7 mouse cellular contexts compared by ENCODE assay signal in genomic region chrX:169976340-169976739, GRCm38 (mm10). TPM values are rescaled to one million over a fixed set of nuclear protein-coding genes. Genes with fewer than 3 reads are reported as not detected.
DNase-seq lines count a peak whose midpoint lies in the region; TF ChIP-seq lines count a peak whose summit lies in the region.
"Not testable (repeated sequence)": the region's sequence is repeated elsewhere in the genome, so short reads cannot be mapped to it uniquely, and the experiment has no call there.

No protein-coding gene starts in this region.

- not testable (repeated sequence) for H3K4me3 ChIP-seq in thymus, adult 2 months (ENCODE audit: control insufficient read depth, insufficient read depth, low read length)

- peak; percentile 0 for DNase-seq in adrenal gland, adult 8-10 months
- DNase-seq in c-Kit-positive CD71-negative TER-119-negative erythroid progenitor cells, embryonic 14.5 days (ENCODE audit: low read depth) = peak; percentile 4
- DNase-seq in heart, adult 11 months = peak; percentile 91
- peak; percentile 17 for DNase-seq in kidney, adult 9 months
- peak; percentile 2 to 14 for DNase-seq in left cerebral cortex, adult 8-10 months (ENCODE audit: low spot score in 2 of 2)
- DNase-seq in retina, embryonic 14.5 days (ENCODE audit: low spot score) = peak; percentile 30
- peak; percentile 2 for DNase-seq in thymus, adult 2 months

- not testable (repeated sequence) for H3K27me3 ChIP-seq in thymus, adult 2 months (ENCODE audit: control insufficient read depth, insufficient read depth, low read length)

- not testable (repeated sequence) for H3K36me3 ChIP-seq in thymus, adult 2 months (ENCODE audit: control insufficient read depth, insufficient read depth, low read length)

- not testable (repeated sequence) for TF ChIP-seq POLR2A in thymus, adult 2 months (IDR thresholded peaks at IDR 0.05; ENCODE audit: control insufficient read depth, extremely low read depth, insufficient read depth, low read length, poor library complexity)

- not testable (repeated sequence) for H3K27ac ChIP-seq in thymus, adult 2 months (ENCODE audit: control insufficient read depth, insufficient read depth, low read length)

- not testable (repeated sequence) for H3K4me1 ChIP-seq in thymus, adult 2 months (replicated peaks; ENCODE audit: control insufficient read depth, insufficient read depth, low read length)

- WGBS in thymus, adult 2 months = 64% methylated on average over 5 of the region's 5 CpGs

- not testable (repeated sequence) for TF ChIP-seq CTCF in thymus, adult 2 months (IDR thresholded peaks at IDR 0.05; ENCODE audit: borderline replicate concordance, control insufficient read depth, extremely low read depth, insufficient read depth, low read length, poor library complexity)

RNA-seq across cellular contexts. Expression of gene Gm21887, which starts 33.1 kb away (rescaled TPM):
- total RNA-seq in adrenal gland, adult 8-10 months (2022) = 100 to 1,000 TPM; 122 to 338 (median 214) TPM
- total RNA-seq in left cerebral cortex, adult 8-10 months (2022) = 100 to 1,000 TPM in 2 of 4 experiments, 10 to 100 TPM in 2; 64.2 to 131 (median 96.7) TPM
- polyA plus RNA-seq in thymus, adult 2 months (2012; rRNA removed) = 1,607 and 1,995 TPM in 2 replicates

Comparison
In these comparisons a context has a peak if more than half of its experiments do, and no peak if none do; other contexts are left out.
1. DNase-seq: peak in every context shown above with its lines; median percentile 91 in heart, adult 11 months; 30 in retina, embryonic 14.5 days; 17 in kidney, adult 9 months; 8 in left cerebral cortex, adult 8-10 months; 4 in c-Kit-positive CD71-negative TER-119-negative erythroid progenitor cells, embryonic 14.5 days; 2 in thymus, adult 2 months; 0 in adrenal gland, adult 8-10 months.